ENCODE assay signal across 8 mouse cellular contexts in genomic region chr7:121596401-121596800, GRCm38 (mm10).
DNase-seq lines count a peak whose midpoint lies in the region; ATAC-seq and TF ChIP-seq lines count a peak whose summit lies in the region.

No protein-coding gene starts in this region.

- no peak for TF ChIP-seq POLR2A in kidney, adult 2 months (IDR thresholded peaks at IDR 0.05; ENCODE audit: low read depth, low read length)

- no peaks in the 10 kb centered on the region for H3K36me3 ChIP-seq in kidney, adult 2 months (ENCODE audit: control insufficient read depth, insufficient read depth, low read length)
- H3K36me3 ChIP-seq in kidney, embryonic 16.5 days (ENCODE audit: insufficient read depth, low read length): no peaks in the 10 kb centered on the region

- no peak overlapping the region for H3K4me3 ChIP-seq in kidney, adult 2 months (ENCODE audit: insufficient read depth, low read depth, low read length)
- H3K4me3 ChIP-seq in kidney, embryonic 16.5 days (ENCODE audit: low read length): no peak overlapping the region

- 39% methylated on average over 3 of the region's 3 CpGs for WGBS in kidney, adult 2 months
- 48% methylated on average over 3 of the region's 3 CpGs for WGBS in kidney, embryonic 16.5 days

- no peak for TF ChIP-seq CTCF in kidney, adult 2 months (conservative IDR thresholded peaks at IDR 0.05; ENCODE audit: insufficient read depth, insufficient read length, low read depth, low read length)

- no peak overlapping the region for H3K4me2 ChIP-seq in kidney, embryonic 16.5 days (replicated peaks; ENCODE audit: low read depth, low read length)

- no peak for ATAC-seq in kidney, embryonic 16.5 days (ENCODE audit: low FRiP score, low TSS enrichment)

- peak; percentile 4 for DNase-seq in kidney, adult 2 months
- DNase-seq in urinary bladder, postnatal 14 days (ENCODE audit: low spot score): peak; percentile 36
- no peak for DNase-seq in urinary bladder, postnatal 4 days (ENCODE audit: low spot score in 2 of 2)
- peak; percentile 62 for DNase-seq in embryo, embryonic 11.5 days (ENCODE audit: low read depth, low spot score)
- peak; percentile 19 for DNase-seq in testis, postnatal 14 days (ENCODE audit: low spot score)
- no peak for DNase-seq in cerebellum, adult 11-12 months
- DNase-seq in right cerebral cortex, adult 2 months (ENCODE audit: low spot score in 2 of 2): no peak

- no peaks in the 10 kb centered on the region for H3K9me3 ChIP-seq in kidney, embryonic 16.5 days (ENCODE audit: low read length)

- no peak overlapping the region for H3K27ac ChIP-seq in kidney, adult 2 months (ENCODE audit: insufficient read depth, low read depth, low read length)
- no peak overlapping the region for H3K27ac ChIP-seq in kidney, embryonic 16.5 days (ENCODE audit: low read length)

- no peaks in the 10 kb centered on the region for H3K4me1 ChIP-seq in kidney, adult 2 months (ENCODE audit: control insufficient read depth, insufficient read depth, low read length)
- no peaks in the 10 kb centered on the region for H3K4me1 ChIP-seq in kidney, embryonic 16.5 days (ENCODE audit: insufficient read depth, low read length)

- no peak overlapping the region for H3K9ac ChIP-seq in kidney, embryonic 16.5 days (replicated peaks; ENCODE audit: low read length)

- H3K27me3 ChIP-seq in kidney, adult 2 months (replicated peaks; ENCODE audit: control insufficient read depth, insufficient read depth, low read length): peaks cover 3% of the 10 kb centered on the region; the same call in 1 of the 2 replicates
- no peaks in the 10 kb centered on the region for H3K27me3 ChIP-seq in kidney, embryonic 16.5 days (ENCODE audit: insufficient read depth, low read length)

Comparison
In these comparisons a context has a peak if more than half of its experiments do, and no peak if none do; other contexts are left out.
1. DNase-seq: peak in kidney, adult 2 months (single experiment), urinary bladder, postnatal 14 days (single experiment), embryo, embryonic 11.5 days (single experiment) and testis, postnatal 14 days (single experiment); none in urinary bladder, postnatal 4 days (0 of 2), cerebellum, adult 11-12 months (single experiment) and right cerebral cortex, adult 2 months (0 of 2).